Mouse (Mus musculus) adrenal gland, adult 10 weeks (tissue): Measurements from ENCODE around the gene Mcrip2. TPM values are rescaled to one million over a fixed set of nuclear protein-coding genes. Genes with fewer than 3 reads are reported as not detected.

Experiments
- polyA plus RNA-seq: library from polyadenylated mRNA; stranded (reverse); fragments of 350-450 nt; fragmentation: Illumina TruSeq; extraction: RNeasy Lipid Tissue Mini Kit (QIAGEN cat#74804); gene quantifications from one replicate; pipeline ENCODE4 v1.2.3, GENCODE M21; 2014; ENCODE audit warnings: low read depth, low replicate concordance

Mcrip2 gene
- polyA plus RNA-seq = 5.5 TPM

GRCm38 (mm10) chr17:25868601-25869191, at the start of gene Mcrip2:
Gene Mcrip2 (minus strand): TSS chr17:25868764.

GRCm38 (mm10) chr17:25880196-25880910, 11.8 kb upstream of the Mcrip2 start, which contains the start of gene Wfikkn1:
Gene Wfikkn1 (minus strand): TSS chr17:25880858.

GRCm38 (mm10) chr17:25874721-25875170, 6.2 kb upstream of the Mcrip2 start, which contains the start of gene Mettl26:
Gene Mettl26 (plus strand): TSS chr17:25875074.

GRCm38 (mm10) chr17:25860832-25861703, 7.5 kb downstream of the Mcrip2 start, which contains the start of gene Wdr90:
Gene Wdr90 (minus strand): TSS chr17:25861501.

GRCm38 (mm10) chr17:25844396-25844901, 24.1 kb downstream of the Mcrip2 start, which contains the start of gene Rhot2:
Gene Rhot2 (minus strand): TSS chr17:25844851.

GRCm38 (mm10) chr17:25841117-25841880, 27.3 kb downstream of the Mcrip2 start, which contains the start of gene Gm20683:
Gene Gm20683 (minus strand): TSS chr17:25841763.

GRCm38 (mm10) chr17:25837076-25837410, 31.5 kb downstream of the Mcrip2 start, which contains the start of gene Rhbdl1:
Gene Rhbdl1 (minus strand): TSS chr17:25837295.

GRCm38 (mm10) chr17:25833291-25833663, 35.3 kb downstream of the Mcrip2 start, which contains the start of gene Stub1:
Gene Stub1 (minus strand): TSS chr17:25833404.

GRCm38 (mm10) chr17:25828712-25829557, 39.6 kb downstream of the Mcrip2 start, which contains the start of gene Jmjd8:
Gene Jmjd8 (plus strand): TSS chr17:25828867.

GRCm38 (mm10) chr17:25823452-25823851, 45.1 kb downstream of the Mcrip2 start, which contains the start of gene Wdr24:
Gene Wdr24 (plus strand): TSS chr17:25823627.

Other genes with a start within 250 kb of the Mcrip2 start
- not detected for gene Gng13, start 151.6 kb downstream of the Mcrip2 start, polyA plus RNA-seq
- gene Chtf18, start 141.3 kb downstream of the Mcrip2 start, polyA plus RNA-seq = not detected
- gene Rpusd1, start 141.1 kb downstream of the Mcrip2 start, polyA plus RNA-seq = not detected
- gene Mslnl, start 132.7 kb downstream of the Mcrip2 start, polyA plus RNA-seq = not detected
- not detected for gene Msln, start 114.4 kb downstream of the Mcrip2 start, polyA plus RNA-seq
- gene Narfl, start 95.0 kb downstream of the Mcrip2 start, polyA plus RNA-seq = 3.4 TPM
- gene Haghl, start 83.1 kb downstream of the Mcrip2 start, polyA plus RNA-seq = 0.64 TPM
- gene Ccdc78, start 82.2 kb downstream of the Mcrip2 start, polyA plus RNA-seq = not detected
- gene Fam173a, start 75.9 kb downstream of the Mcrip2 start, polyA plus RNA-seq = 0.52 TPM
- gene AC134908.4, start 73.1 kb downstream of the Mcrip2 start, polyA plus RNA-seq = 1.1 TPM
- gene Metrn, start 71.6 kb downstream of the Mcrip2 start, polyA plus RNA-seq = 0.17 TPM
- 15.0 TPM for gene Fbxl16, start 59.7 kb downstream of the Mcrip2 start, polyA plus RNA-seq
- gene Wdr24, start 45.1 kb downstream of the Mcrip2 start, polyA plus RNA-seq = 0.47 TPM
- 3.6 TPM for gene Jmjd8, start 39.9 kb downstream of the Mcrip2 start, polyA plus RNA-seq
- gene Stub1, start 35.4 kb downstream of the Mcrip2 start, polyA plus RNA-seq = 8.2 TPM
- gene Rhbdl1, start 31.5 kb downstream of the Mcrip2 start, polyA plus RNA-seq = not detected
- gene Gm20683, start 27.0 kb downstream of the Mcrip2 start, polyA plus RNA-seq = not detected
- 19.9 TPM for gene Rhot2, start 23.9 kb downstream of the Mcrip2 start, polyA plus RNA-seq
- 2.5 TPM for gene Wdr90, start 7.3 kb downstream of the Mcrip2 start, polyA plus RNA-seq
- 24.4 TPM for gene Mettl26, start 6.3 kb upstream of the Mcrip2 start, polyA plus RNA-seq
- gene Wfikkn1, start 12.1 kb upstream of the Mcrip2 start, polyA plus RNA-seq = not detected
- gene Rab40c, start 51.0 kb upstream of the Mcrip2 start, polyA plus RNA-seq = 2.7 TPM
- gene Pigq, start 76.2 kb upstream of the Mcrip2 start, polyA plus RNA-seq = 41.2 TPM
- gene Nhlrc4, start 76.2 kb upstream of the Mcrip2 start, polyA plus RNA-seq = not detected
- not detected for gene A930017K11Rik, start 83.8 kb upstream of the Mcrip2 start, polyA plus RNA-seq
- gene Capn15, start 117.0 kb upstream of the Mcrip2 start, polyA plus RNA-seq = 0.41 TPM
- gene Rab11fip3, start 200.8 kb upstream of the Mcrip2 start, polyA plus RNA-seq = 2.3 TPM
- gene Decr2, start 221.6 kb upstream of the Mcrip2 start, polyA plus RNA-seq = 24.1 TPM
- gene Nme4, start 226.8 kb upstream of the Mcrip2 start, polyA plus RNA-seq = not detected
- gene Tmem8, start 244.5 kb upstream of the Mcrip2 start, polyA plus RNA-seq = 0.99 TPM